Mouse (Mus musculus) heart, embryonic 11.5 days (tissue): ENCODE measurements around the gene Mettl15. TPM values are rescaled to one million over a fixed set of nuclear protein-coding genes. Genes with fewer than 3 reads are reported as not detected.

ENCODE experiments used
- microRNA-seq: library from miRNA; unstranded; fragments of <30 nt; microRNA quantifications from one replicate; pipeline ENCODE4, GENCODE M21; 2016; ENCODE audit warnings: borderline number of aligned reads
- polyA plus RNA-seq: library from polyadenylated mRNA; unstranded; fragments of >200 nt; fragmentation: Nextera tagmentation; extraction: Ambion mirVana; gene quantifications from 2 replicates; pipeline ENCODE4 v1.2.1, GENCODE M21; 2014

Mettl15 gene
- polyA plus RNA-seq, 1 experiment from 2014 or later: 16.2 TPM

Small RNA genes lying within 50 kb of the gene (microRNA-seq; reads per million reads assigned to microRNA genes)
- not detected for gene Gm24115

Other genes starting within 250 kb of the Mettl15 start
- gene Kif18a, start within 50 bp of the Mettl15 start, polyA plus RNA-seq: 15.5 and 15.6 TPM in 2 replicates